Mouse (Mus musculus): ENCODE results near the gene Tekt3.

DNA sequence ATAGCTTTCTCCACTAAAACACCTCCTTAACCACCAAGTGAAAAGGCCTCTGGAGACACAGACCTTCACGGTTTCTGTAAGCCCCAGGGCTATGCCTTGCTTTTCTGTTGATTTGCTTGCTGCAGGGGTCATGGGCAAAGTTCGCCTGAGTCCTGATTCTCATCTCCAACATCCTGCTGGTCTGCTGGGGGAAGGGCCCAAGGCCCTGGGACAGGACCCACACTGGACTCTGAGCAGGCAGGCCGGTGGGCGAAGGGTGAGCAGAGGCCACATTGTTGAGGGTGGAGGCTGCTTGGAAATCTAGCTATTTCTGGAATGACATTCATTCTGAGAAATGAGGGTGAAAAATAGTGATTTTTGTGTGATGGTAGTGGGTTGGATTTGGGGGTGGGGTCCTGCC is 81.4 kb downstream of the Tekt3 start:
- TF ChIP-seq POLR2A (IDR thresholded peaks at IDR 0.05; ENCODE audit: control insufficient read depth, low read depth, low read length) = no peak
- TF ChIP-seq CTCF (IDR thresholded peaks at IDR 0.05; ENCODE audit: control insufficient read depth, insufficient read depth, insufficient replicate concordance, low read depth, low read length) = no peak
